Mouse (Mus musculus) forebrain, postnatal 0 days (tissue): ENCODE measurements around the gene Kcnma1. TPM values are rescaled to one million over a fixed set of nuclear protein-coding genes. Genes with fewer than 3 reads are reported as not detected.

ENCODE experiments used
- ATAC-seq: fragments of 200-750 bp; cut with Nextera tagmentation; 2 replicates; pipeline ENCODE4 v1.8.0; 2017; ENCODE audit warnings: mild to moderate bottlenecking, moderate library complexity
- DNase-seq: peaks from one replicate; pipeline ENCODE4 v3.0.0-alpha.2; 2015
- H3K27ac ChIP-seq: fragments of 300-500 bp; sonication (generic); 2 replicates; pipeline ENCODE4 v1.5.1; 2014; ENCODE audit warnings: low read depth, mild to moderate bottlenecking, antibody characterized with exemption, low read length, moderate library complexity, mixed read lengths
- H3K27me3 ChIP-seq: fragments of 300-500 bp; sonication (generic); 2 replicates; pipeline ENCODE4 v1.6.1; 2014; ENCODE audit warnings: mild to moderate bottlenecking, low read length, mixed read lengths; ENCODE audit not compliant: insufficient read depth
- H3K36me3 ChIP-seq: fragments of 300-500 bp; sonication (generic); 2 replicates; pipeline ENCODE4 v1.6.1; 2014; ENCODE audit warnings: mild to moderate bottlenecking, moderate library complexity; ENCODE audit not compliant: insufficient read depth
- H3K4me1 ChIP-seq: fragments of 300-500 bp; sonication (generic); 2 replicates; pipeline ENCODE4 v1.6.1; 2014; ENCODE audit warnings: antibody characterized with exemption; ENCODE audit not compliant: insufficient read depth
- H3K4me2 ChIP-seq: fragments of 300-500 bp; sonication (generic); 2 replicates; pipeline ENCODE4 v1.6.1; 2014; ENCODE audit warnings: low read depth, mild to moderate bottlenecking, moderate library complexity
- H3K4me3 ChIP-seq: fragments of 300-500 bp; sonication (generic); 2 replicates; pipeline ENCODE4 v1.5.1; 2014; ENCODE audit warnings: low read depth, low read length, mixed read lengths
- H3K9ac ChIP-seq: fragments of 300-500 bp; sonication (generic); 2 replicates; pipeline ENCODE4 v1.6.1; 2014; ENCODE audit warnings: mild to moderate bottlenecking
- H3K9me3 ChIP-seq: fragments of 300-500 bp; sonication (generic); 2 replicates; pipeline ENCODE4 v1.6.1; 2016; ENCODE audit warnings: low read length
- CTCF ChIP-seq: sonication (generic); IDR thresholded peaks from 2 replicates; pipeline ENCODE4 v1.5.1; 2016; ENCODE audit warnings: antibody characterized with exemption, control low read depth, low read depth
- WGBS: fragments of 180-500 bp; shearing (Covaris S2); extraction: QIAGEN DNeasy Blood & Tissue Kit; methylation state at CpG from one replicate; pipeline ENCODE4 v1.1.7; 2014; 5-methylcytosine and 5-hydroxymethylcytosine counted together
- polyA plus RNA-seq: library from polyadenylated mRNA; unstranded; fragments of >200 nt; fragmentation: Nextera tagmentation; extraction: Ambion mirVana; gene quantifications from 2 replicates; pipeline ENCODE4 v1.2.1, GENCODE M21; 2015
- total RNA-seq: library from RNA; depleted of rRNA; stranded (reverse); fragments of >200 nt; gene quantifications from 2 replicates; pipeline ENCODE4 v1.2.3, GENCODE M21; 2014; rRNA removed

Kcnma1 gene
- total RNA-seq (32.1 and 35.8 TPM in 2 replicates), polyA plus RNA-seq (10.9 and 18.7 TPM in 2 replicates)

DNA sequence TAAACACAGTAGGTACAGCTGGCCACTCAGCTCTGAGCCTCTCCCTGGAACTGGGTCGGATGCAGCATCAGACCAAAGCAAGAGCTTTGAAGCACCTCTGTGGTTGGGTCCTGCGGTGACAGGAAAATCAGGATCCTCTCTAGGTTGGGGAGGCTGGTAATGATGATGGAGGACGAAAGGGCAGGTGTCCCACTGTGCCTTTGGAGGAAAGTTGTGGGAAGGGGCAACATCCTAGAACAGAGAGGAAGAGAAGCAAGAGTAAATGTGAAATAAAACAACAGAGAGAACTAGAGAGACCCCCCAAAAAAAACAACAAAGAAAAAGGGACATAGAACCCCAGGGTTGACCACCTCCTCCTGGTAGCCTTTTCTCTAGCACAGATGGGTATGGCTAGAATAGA is at the start of gene Kcnma1:
TSS of gene Kcnma1 (minus strand) at position 101 of the 400 bp plus-strand sequence.
- Histone ChIP-seq H3K9me3 (no peaks in the 10 kb centered on the region), H3K4me1 (no peaks in the 10 kb centered on the region), H3K27ac (no peak within 1 kb of the TSS), H3K9ac (no peak within 1 kb of the TSS), H3K4me2 (no peak within 1 kb of the TSS), H3K4me3 (no peak within 1 kb of the TSS), H3K27me3 (no peaks in the 10 kb centered on the region), H3K36me3 (no peaks in the 10 kb centered on the region)
- no peak for DNase-seq
- no peak for TF ChIP-seq CTCF
- ATAC-seq, result no peak
- 67% methylated on average over 3 of the region's 3 CpGs for WGBS

GRCm38 (mm10) chr14:24059747-24060146 is 45.5 kb upstream of the Kcnma1 start:
- ATAC-seq, result no peak
- no peaks in the 10 kb centered on the region for H3K36me3 ChIP-seq
- no peaks in the 10 kb centered on the region for H3K9me3 ChIP-seq
- H3K27ac ChIP-seq, result no peak overlapping the region
- no peak overlapping the region for H3K9ac ChIP-seq
- 23% methylated on average over 8 of the region's 8 CpGs for WGBS
- no peaks in the 10 kb centered on the region for H3K4me1 ChIP-seq
- H3K4me3 ChIP-seq, result no peak overlapping the region
- H3K27me3 ChIP-seq, result no peaks in the 10 kb centered on the region
- DNase-seq, result peak; percentile 66
- TF ChIP-seq CTCF, result peak; percentile 74
- H3K4me2 ChIP-seq, result no peak overlapping the region

- H3K27ac ChIP-seq, result no peak overlapping the region
- no peak for TF ChIP-seq CTCF
- no peak overlapping the region for H3K4me3 ChIP-seq
- no peak overlapping the region for H3K4me2 ChIP-seq
- 68% methylated on average over 4 of the region's 4 CpGs for WGBS
- H3K4me1 ChIP-seq, result no peaks in the 10 kb centered on the region
- H3K9me3 ChIP-seq, result no peaks in the 10 kb centered on the region
- H3K27me3 ChIP-seq, result no peaks in the 10 kb centered on the region
- no peaks in the 10 kb centered on the region for H3K36me3 ChIP-seq
- no peak for DNase-seq
- H3K9ac ChIP-seq, result no peak overlapping the region
- no peak for ATAC-seq
Observed at GRCm38 (mm10) chr14:24059287-24059686, 45.0 kb upstream of the Kcnma1 start.

DNA sequence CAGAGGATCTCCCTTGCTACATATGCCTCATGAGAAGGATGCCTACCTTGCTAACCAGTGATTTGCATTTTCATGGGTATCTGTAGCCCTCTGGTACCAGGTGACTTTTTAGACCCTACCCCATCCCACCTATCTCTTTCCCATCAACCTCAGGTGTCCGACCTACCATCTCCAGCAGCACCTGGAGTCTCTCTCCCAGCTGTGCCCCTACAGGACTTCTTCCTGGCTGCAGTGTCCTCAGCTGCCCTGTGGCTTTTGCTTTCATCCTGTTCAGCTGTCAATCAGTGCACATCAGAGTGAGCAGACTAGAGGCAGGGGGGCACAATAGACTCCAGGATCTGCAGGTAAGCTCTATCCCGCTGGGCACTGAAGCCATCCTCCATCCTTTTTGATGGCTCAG is 37.5 kb upstream of the Kcnma1 start:
- Histone ChIP-seq H3K36me3 (no peaks in the 10 kb centered on the region), H3K9ac (no peak overlapping the region), H3K4me2 (no peak overlapping the region), H3K27me3 (no peaks in the 10 kb centered on the region), H3K4me3 (no peak overlapping the region), H3K9me3 (no peaks in the 10 kb centered on the region), H3K27ac (no peak overlapping the region), H3K4me1 (no peaks in the 10 kb centered on the region)
- no peak for DNase-seq
- WGBS, result 73% methylated on average over 2 of the region's 2 CpGs
- ATAC-seq, result no peak
- no peak for TF ChIP-seq CTCF

DNA sequence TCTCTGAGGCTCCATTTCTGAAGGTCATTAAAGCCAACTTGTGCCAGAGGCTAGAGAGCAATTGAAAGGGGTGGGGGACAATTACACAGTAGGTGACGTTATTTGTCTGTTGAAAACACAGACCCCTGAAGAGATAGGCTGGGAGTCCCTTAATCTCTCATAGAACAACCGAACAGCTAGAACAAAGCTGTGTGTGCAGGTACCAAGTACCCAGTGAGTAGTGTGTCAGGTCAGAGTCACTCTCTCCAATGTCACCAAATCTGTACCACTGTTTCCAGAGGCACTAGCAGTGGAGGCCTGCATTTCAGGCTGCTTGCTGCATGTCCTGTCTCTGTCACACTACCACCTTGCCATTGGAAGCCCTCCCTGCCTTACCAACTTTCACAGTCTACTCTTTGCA is 22.3 kb upstream of the Kcnma1 start:
- ATAC-seq (no peak), DNase-seq (no peak)
- Histone ChIP-seq H3K27me3 (no peaks in the 10 kb centered on the region), H3K9ac (no peak overlapping the region), H3K4me1 (no peaks in the 10 kb centered on the region), H3K27ac (no peak overlapping the region), H3K36me3 (no peaks in the 10 kb centered on the region), H3K9me3 (no peaks in the 10 kb centered on the region), H3K4me2 (no peak overlapping the region), H3K4me3 (no peak overlapping the region)
- 34% methylated on average over 2 of the region's 2 CpGs for WGBS
- TF ChIP-seq CTCF, result no peak

- WGBS, result 31% methylated on average over 4 of the region's 4 CpGs
- Histone ChIP-seq H3K27ac (no peak overlapping the region), H3K27me3 (no peaks in the 10 kb centered on the region), H3K4me2 (no peak overlapping the region), H3K36me3 (no peaks in the 10 kb centered on the region), H3K9ac (no peak overlapping the region), H3K4me1 (no peaks in the 10 kb centered on the region), H3K9me3 (no peaks in the 10 kb centered on the region), H3K4me3 (no peak overlapping the region)
- no peak for TF ChIP-seq CTCF
- ATAC-seq, result no peak
- no peak for DNase-seq
Observed at GRCm38 (mm10) chr14:24036208-24036535, 21.9 kb upstream of the Kcnma1 start.

DNA sequence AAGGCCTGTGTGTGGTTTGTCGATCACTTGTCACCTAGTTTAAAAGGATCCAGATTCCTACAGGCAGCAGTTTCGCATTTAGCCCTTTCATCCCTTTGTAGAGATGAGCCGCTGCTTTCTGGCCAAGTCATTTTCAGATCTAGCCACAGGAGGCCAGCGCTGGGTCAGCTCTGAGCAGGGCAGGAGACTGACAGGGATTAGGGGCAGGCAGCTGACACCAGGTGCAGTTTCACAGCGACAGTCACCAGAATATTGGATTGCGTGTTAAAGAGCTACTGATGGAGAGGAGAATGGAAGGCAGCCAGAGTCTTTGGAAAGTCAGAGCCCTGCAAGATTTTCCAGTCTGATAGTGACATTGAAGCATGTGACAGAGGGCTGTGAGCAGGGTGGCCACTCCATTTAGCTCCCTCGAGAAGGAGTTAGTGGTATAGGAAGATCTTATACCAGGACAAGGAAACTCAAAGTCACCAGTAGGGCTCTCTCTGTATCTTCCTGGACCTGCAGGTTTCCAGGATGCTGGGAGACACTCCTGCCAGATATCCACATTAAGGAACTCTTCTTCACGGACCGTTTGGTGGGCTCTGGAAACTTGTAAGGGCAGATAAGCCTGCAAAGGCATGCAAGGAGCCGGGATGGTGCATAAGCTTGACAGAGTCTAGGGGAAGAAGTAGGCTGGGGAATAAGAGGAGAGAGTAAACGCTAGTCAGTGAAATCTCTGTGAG is 21.4 kb upstream of the Kcnma1 start:
- TF ChIP-seq CTCF, result no peak
- no peak overlapping the region for H3K4me3 ChIP-seq
- H3K9ac ChIP-seq, result no peak overlapping the region
- H3K27me3 ChIP-seq, result no peaks in the 10 kb centered on the region
- DNase-seq (no peak), ATAC-seq (no peak)
- H3K4me2 ChIP-seq, result no peak overlapping the region
- H3K4me1 ChIP-seq, result no peaks in the 10 kb centered on the region
- no peaks in the 10 kb centered on the region for H3K36me3 ChIP-seq
- 19% methylated on average over 11 of the region's 11 CpGs for WGBS
- no peaks in the 10 kb centered on the region for H3K9me3 ChIP-seq
- H3K27ac ChIP-seq, result no peak overlapping the region
